In genomic region chr16:8689979-8690656, GRCm38 (mm10) we compare ENCODE assay signal across 8 mouse cellular contexts. TPM values are rescaled to one million over a fixed set of nuclear protein-coding genes. Genes with fewer than 3 reads are reported as not detected.
DNase-seq lines count a peak whose midpoint lies in the region; ATAC-seq lines count a peak whose summit lies in the region.

No protein-coding gene starts in this region.

- no peak overlapping the region for H3K4me3 ChIP-seq in forebrain, embryonic 15.5 days
- H3K4me3 ChIP-seq in forebrain, embryonic 10.5 days, result no peak overlapping the region
- no peak overlapping the region for H3K4me3 ChIP-seq in limb, embryonic 15.5 days
- H3K4me3 ChIP-seq in limb, embryonic 10.5 days, result no peak overlapping the region
- no peak overlapping the region for H3K4me3 ChIP-seq in liver, embryonic 15.5 days (replicated peaks)

- H3K27ac ChIP-seq in forebrain, embryonic 15.5 days (replicated peaks), result 0 out of 2 replicates have a peak overlapping the region, but pooled peaks have one; percentile 8
- no peak overlapping the region for H3K27ac ChIP-seq in forebrain, embryonic 10.5 days
- no peak overlapping the region; the same call in 1 of the 2 replicates for H3K27ac ChIP-seq in limb, embryonic 15.5 days
- H3K27ac ChIP-seq in limb, embryonic 10.5 days, result no peak overlapping the region
- H3K27ac ChIP-seq in liver, embryonic 15.5 days (replicated peaks), result peak overlapping the region; percentile 97

- no peak overlapping the region for H3K9ac ChIP-seq in forebrain, embryonic 15.5 days (replicated peaks)
- H3K9ac ChIP-seq in limb, embryonic 15.5 days, result peak overlapping the region; percentile 17; the same call in 1 of the 2 replicates
- no peak overlapping the region for H3K9ac ChIP-seq in liver, embryonic 15.5 days

- DNase-seq in forebrain, embryonic 10.5 days (ENCODE audit: extremely low spot score, low spot score), result no peak
- no peak for DNase-seq in limb, embryonic 10.5 days (ENCODE audit: low spot score)
- DNase-seq in cerebellum, adult 8-10 months, result peak; percentile 90
- DNase-seq in lung, postnatal 10 days, result no peak

- H3K36me3 ChIP-seq in forebrain, embryonic 15.5 days, result peaks cover 55% of the 10 kb centered on the region
- peaks cover 91% of the 10 kb centered on the region for H3K36me3 ChIP-seq in forebrain, embryonic 10.5 days (replicated peaks)
- H3K36me3 ChIP-seq in limb, embryonic 15.5 days, result peaks cover 78% of the 10 kb centered on the region
- H3K36me3 ChIP-seq in limb, embryonic 10.5 days, result peaks cover 89% of the 10 kb centered on the region
- peaks cover 89% of the 10 kb centered on the region for H3K36me3 ChIP-seq in liver, embryonic 15.5 days (replicated peaks)

- no peaks in the 10 kb centered on the region for H3K27me3 ChIP-seq in forebrain, embryonic 15.5 days
- H3K27me3 ChIP-seq in forebrain, embryonic 10.5 days (ENCODE audit: poor library complexity, severe bottlenecking), result no peaks in the 10 kb centered on the region
- no peaks in the 10 kb centered on the region for H3K27me3 ChIP-seq in limb, embryonic 15.5 days
- H3K27me3 ChIP-seq in limb, embryonic 10.5 days (ENCODE audit: low read depth, poor library complexity, severe bottlenecking), result no peaks in the 10 kb centered on the region
- no peaks in the 10 kb centered on the region for H3K27me3 ChIP-seq in liver, embryonic 15.5 days

- no peak overlapping the region for H3K4me2 ChIP-seq in forebrain, embryonic 15.5 days (replicated peaks)
- H3K4me2 ChIP-seq in limb, embryonic 15.5 days, result no peak overlapping the region
- no peak overlapping the region for H3K4me2 ChIP-seq in liver, embryonic 15.5 days

- peak; percentile 53 for ATAC-seq in forebrain, embryonic 15.5 days (replicated peaks)
- no peak for ATAC-seq in limb, embryonic 15.5 days (ENCODE audit: insufficient number of reproducible peaks, low FRiP score, low TSS enrichment, low read depth)
- ATAC-seq in liver, embryonic 15.5 days (ENCODE audit: insufficient read depth), result no peak
- ATAC-seq in inflammation-experienced regulatory T-cells, adult 6 months, result no peak

- no peaks in the 10 kb centered on the region for H3K9me3 ChIP-seq in forebrain, embryonic 15.5 days
- no peaks in the 10 kb centered on the region for H3K9me3 ChIP-seq in forebrain, embryonic 10.5 days
- no peaks in the 10 kb centered on the region for H3K9me3 ChIP-seq in limb, embryonic 15.5 days
- H3K9me3 ChIP-seq in limb, embryonic 10.5 days (replicated peaks), result no peaks in the 10 kb centered on the region
- no peaks in the 10 kb centered on the region for H3K9me3 ChIP-seq in liver, embryonic 15.5 days (replicated peaks)

- WGBS in forebrain, embryonic 15.5 days, result 72% methylated on average over 11 of the region's 11 CpGs
- WGBS in forebrain, embryonic 10.5 days, result 93% methylated on average over 11 of the region's 11 CpGs
- WGBS in limb, embryonic 15.5 days, result 88% methylated on average over 11 of the region's 11 CpGs
- WGBS in limb, embryonic 10.5 days, result 95% methylated on average over 11 of the region's 11 CpGs
- 89% methylated on average over 11 of the region's 11 CpGs for WGBS in liver, embryonic 15.5 days (ENCODE audit: insufficient replicate concordance)

- peaks cover 3% of the 10 kb centered on the region; the same call in 1 of the 2 replicates for H3K4me1 ChIP-seq in forebrain, embryonic 15.5 days
- H3K4me1 ChIP-seq in forebrain, embryonic 10.5 days, result no peaks in the 10 kb centered on the region
- H3K4me1 ChIP-seq in limb, embryonic 15.5 days, result 0 out of 2 replicates have a peak, but pooled peaks cover 4% of the 10 kb centered on the region
- H3K4me1 ChIP-seq in limb, embryonic 10.5 days, result no peaks in the 10 kb centered on the region
- peaks cover 59% of the 10 kb centered on the region for H3K4me1 ChIP-seq in liver, embryonic 15.5 days (replicated peaks)

RNA-seq across cellular contexts. Expression of gene Gm5767, which starts 9.5 kb away (rescaled TPM):
- polyA plus RNA-seq in forebrain, embryonic 15.5 days (2015; fragmentation: Nextera tagmentation; extraction: Ambion mirVana), result not detected in 2 replicates
- 0.26 TPM in 1 of 2 replicates, not detected in the other for polyA plus RNA-seq in forebrain, embryonic 10.5 days (2016; fragmentation: Nextera tagmentation; extraction: Ambion mirVana)
- polyA plus RNA-seq in limb, embryonic 15.5 days (2015; fragmentation: Nextera tagmentation; extraction: Ambion mirVana), result 0.32 TPM in 1 of 2 replicates, not detected in the other
- polyA plus RNA-seq in limb, embryonic 10.5 days (2016; fragmentation: Nextera tagmentation; extraction: Ambion mirVana), result not detected in 2 replicates
- 0.24 TPM in 1 of 2 replicates, not detected in the other for polyA plus RNA-seq in liver, embryonic 15.5 days (2015; fragmentation: Nextera tagmentation; extraction: Ambion mirVana)
- polyA plus RNA-seq in inflammation-experienced regulatory T-cells, adult 6 months (2017; shearing (Covaris generic)), result not detected

RNA-seq across cellular contexts. Expression of gene Carhsp1, which starts 18.2 kb away (rescaled TPM):
- 183 and 199 TPM in 2 replicates for polyA plus RNA-seq in forebrain, embryonic 15.5 days (2015; fragmentation: Nextera tagmentation; extraction: Ambion mirVana)
- 137 and 143 TPM in 2 replicates for polyA plus RNA-seq in forebrain, embryonic 10.5 days (2016; fragmentation: Nextera tagmentation; extraction: Ambion mirVana)
- 85.1 and 85.5 TPM in 2 replicates for polyA plus RNA-seq in limb, embryonic 15.5 days (2015; fragmentation: Nextera tagmentation; extraction: Ambion mirVana)
- polyA plus RNA-seq in limb, embryonic 10.5 days (2016; fragmentation: Nextera tagmentation; extraction: Ambion mirVana), result 152 and 166 TPM in 2 replicates
- 85.9 and 94.7 TPM in 2 replicates for polyA plus RNA-seq in liver, embryonic 15.5 days (2015; fragmentation: Nextera tagmentation; extraction: Ambion mirVana)
- 10 to 100 TPM; 14.0 to 53.9 (median 14.9) TPM for polyA plus RNA-seq in inflammation-experienced regulatory T-cells, adult 6 months (2017; shearing (Covaris generic))

RNA-seq across cellular contexts. Expression of gene Tmem186, which starts 52.6 kb away (rescaled TPM):
- polyA plus RNA-seq in forebrain, embryonic 15.5 days (2015; fragmentation: Nextera tagmentation; extraction: Ambion mirVana), result 24.8 and 25.9 TPM in 2 replicates
- 27.1 and 27.5 TPM in 2 replicates for polyA plus RNA-seq in forebrain, embryonic 10.5 days (2016; fragmentation: Nextera tagmentation; extraction: Ambion mirVana)
- 18.8 and 20.4 TPM in 2 replicates for polyA plus RNA-seq in limb, embryonic 15.5 days (2015; fragmentation: Nextera tagmentation; extraction: Ambion mirVana)
- 22.9 and 26.0 TPM in 2 replicates for polyA plus RNA-seq in limb, embryonic 10.5 days (2016; fragmentation: Nextera tagmentation; extraction: Ambion mirVana)
- polyA plus RNA-seq in liver, embryonic 15.5 days (2015; fragmentation: Nextera tagmentation; extraction: Ambion mirVana), result 8.9 and 9.8 TPM in 2 replicates
- 10 to 100 TPM in 2 of 3 experiments, 1 to 10 TPM in 1; 8.0 to 12.6 (median 12.5) TPM for polyA plus RNA-seq in inflammation-experienced regulatory T-cells, adult 6 months (2017; shearing (Covaris generic))

RNA-seq across cellular contexts. Expression of gene Pmm2, which starts 52.6 kb away (rescaled TPM):
- polyA plus RNA-seq in forebrain, embryonic 15.5 days (2015; fragmentation: Nextera tagmentation; extraction: Ambion mirVana), result 49.6 and 49.9 TPM in 2 replicates
- polyA plus RNA-seq in forebrain, embryonic 10.5 days (2016; fragmentation: Nextera tagmentation; extraction: Ambion mirVana), result 49.8 and 54.4 TPM in 2 replicates
- 52.8 and 55.1 TPM in 2 replicates for polyA plus RNA-seq in limb, embryonic 15.5 days (2015; fragmentation: Nextera tagmentation; extraction: Ambion mirVana)
- polyA plus RNA-seq in limb, embryonic 10.5 days (2016; fragmentation: Nextera tagmentation; extraction: Ambion mirVana), result 54.6 and 61.2 TPM in 2 replicates
- 30.4 and 31.5 TPM in 2 replicates for polyA plus RNA-seq in liver, embryonic 15.5 days (2015; fragmentation: Nextera tagmentation; extraction: Ambion mirVana)
- 100 to 1,000 TPM in 1 of 3 experiments, 10 to 100 TPM in 2; 89.9 to 115 (median 99.3) TPM for polyA plus RNA-seq in inflammation-experienced regulatory T-cells, adult 6 months (2017; shearing (Covaris generic))

Comparison
In these comparisons a context has a peak if more than half of its experiments do, and no peak if none do; other contexts are left out.
1. H3K27ac ChIP-seq: peak in forebrain, embryonic 15.5 days (single experiment) and liver, embryonic 15.5 days (single experiment); none in forebrain, embryonic 10.5 days (single experiment), limb, embryonic 15.5 days (single experiment) and limb, embryonic 10.5 days (single experiment).